Mouse (Mus musculus) brain, embryonic 14.5 days (tissue): ENCODE measurements around the gene Furin. TPM values are rescaled to one million over a fixed set of nuclear protein-coding genes. Genes with fewer than 3 reads are reported as not detected.

Experiments
- DNase-seq: peaks from one replicate; pipeline ENCODE4 v3.0.0-alpha.2; 2011; ENCODE audit warnings: low read depth
- CTCF ChIP-seq: fragments of 200-500 bp; IDR thresholded peaks from 2 replicates; pipeline ENCODE4 v1.5.1; 2012; ENCODE audit warnings: inconsistent platforms, mild to moderate bottlenecking, moderate library complexity, borderline replicate concordance; ENCODE audit not compliant: insufficient read depth, insufficient read length; ENCODE audit errors: extremely low read depth
- POLR2A ChIP-seq: fragments of 200-500 bp; IDR thresholded peaks from 2 replicates; pipeline ENCODE4 v1.6.1; 2012; ENCODE audit warnings: mild to moderate bottlenecking, inconsistent platforms, borderline replicate concordance; ENCODE audit not compliant: poor library complexity, insufficient read depth, insufficient read length, severe bottlenecking; ENCODE audit errors: extremely low read depth
- polyA plus RNA-seq: library from polyadenylated mRNA; depleted of rRNA; stranded (reverse); fragments of >200 nt; gene quantifications from 2 replicates; pipeline ENCODE4 v1.2.3, GENCODE M21; 2012

Gene Furin
- polyA plus RNA-seq, 1 experiment = 22.8 TPM

DNA sequence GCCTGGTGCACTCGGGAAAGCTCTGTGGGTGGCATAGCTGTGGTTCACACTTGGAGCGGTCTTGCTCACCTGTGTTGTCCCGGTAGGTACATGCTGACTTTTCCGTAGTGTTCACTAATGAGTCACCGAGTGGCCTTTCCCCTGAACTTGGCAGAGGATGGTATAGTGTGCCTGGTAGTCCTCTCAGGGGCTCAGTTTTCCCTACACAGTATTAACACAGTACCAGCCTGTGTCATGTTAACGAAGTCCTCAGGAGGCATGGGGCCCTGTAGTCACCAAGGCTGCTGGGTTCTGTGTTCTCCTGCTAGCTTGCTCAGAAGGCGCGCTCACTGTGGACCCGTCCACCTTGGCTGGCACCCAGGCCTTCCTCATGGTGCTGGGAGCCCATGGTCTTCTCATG is 5.1 kb upstream of the Furin start:
- no peak for DNase-seq

DNA sequence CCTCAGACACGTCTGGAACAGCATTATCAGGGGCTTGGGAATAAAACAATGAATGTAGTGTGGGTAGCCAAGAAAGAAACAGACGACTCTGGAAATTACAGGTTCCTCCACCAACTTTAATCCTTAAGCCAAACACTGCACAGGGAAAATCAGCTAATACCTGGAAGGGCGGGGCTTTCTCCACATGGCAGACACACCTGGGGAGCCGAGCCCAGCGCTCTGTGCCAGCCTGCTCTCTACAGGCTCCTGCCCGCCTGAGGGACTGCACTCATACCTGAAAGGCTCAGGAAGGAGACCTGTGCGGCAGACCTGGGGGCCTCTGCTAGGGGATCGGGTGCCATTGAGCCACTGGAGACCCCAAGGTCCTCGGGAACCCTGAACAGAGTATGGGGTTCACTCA is 2.5 kb upstream of the Furin start:
- TF ChIP-seq CTCF = no peak
- no peak for DNase-seq

More for the DNA sequence above, 5.1 kb upstream of the Furin start:
- TF ChIP-seq CTCF (no peak), POLR2A (no peak)

- TF ChIP-seq CTCF (no peak), POLR2A (no peak)
- no peak for DNase-seq
Observed at GRCm38 (mm10) chr7:80406186-80406585, 950 bp upstream of the Furin start.

DNA sequence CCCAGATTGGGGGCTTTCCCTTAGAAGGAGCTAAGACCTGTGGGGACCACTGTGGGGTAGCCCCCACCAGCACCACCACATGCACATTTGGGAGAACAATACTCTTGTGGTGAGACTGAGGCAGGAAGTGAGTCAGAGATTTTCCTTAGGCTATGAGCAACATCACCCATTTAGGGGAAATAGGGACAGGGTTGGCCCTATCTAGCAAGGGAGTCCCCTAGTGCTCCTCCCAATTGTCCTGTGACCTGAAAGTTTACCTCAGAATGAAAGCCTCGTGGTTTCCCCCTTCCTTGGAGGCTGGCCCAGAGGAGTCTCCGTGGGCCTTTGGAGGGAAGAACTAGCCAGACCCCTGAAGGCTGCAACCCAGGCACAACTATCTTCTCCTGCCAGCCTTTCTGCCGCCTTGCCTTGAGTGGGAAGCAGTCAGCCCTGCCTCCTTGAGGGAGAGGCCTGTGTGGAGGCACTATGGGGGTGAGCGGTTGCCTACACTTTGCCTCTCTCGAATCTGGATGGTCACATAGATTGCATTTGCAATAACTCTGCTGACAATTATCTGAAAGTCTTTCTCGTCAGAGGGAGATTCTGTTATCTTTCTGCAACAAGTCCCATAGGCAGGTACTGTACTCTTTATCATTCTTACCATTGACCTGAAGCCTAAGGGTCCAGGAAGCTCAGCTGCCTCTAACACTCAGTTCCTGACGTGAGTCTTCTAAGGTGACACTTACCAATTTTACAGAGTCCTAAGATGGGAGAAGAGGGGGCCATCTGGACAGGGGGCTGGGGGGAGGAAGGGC is 938 bp downstream of the Furin start:
- DNase-seq = no peak
- no peak for TF ChIP-seq POLR2A
- no peak for TF ChIP-seq CTCF

GRCm38 (mm10) chr7:80403551-80403950 is 1.7 kb downstream of the Furin start:
- peak; percentile 88 for DNase-seq
- TF ChIP-seq CTCF (no peak), POLR2A (no peak)

- TF ChIP-seq CTCF (no peak), POLR2A (no peak; the same call in none of the 2 replicates)
- peak; percentile 67 for DNase-seq
Observed at GRCm38 (mm10) chr7:80402651-80403321, 2.5 kb downstream of the Furin start.

- no peak for TF ChIP-seq POLR2A
- TF ChIP-seq CTCF = no peak
- peak; percentile 35 for DNase-seq
Observed at GRCm38 (mm10) chr7:80401860-80402641, 3.2 kb downstream of the Furin start.

GRCm38 (mm10) chr7:80401041-80401859 is 4.0 kb downstream of the Furin start:
- no peak for DNase-seq
- TF ChIP-seq POLR2A (no peak), CTCF (no peak)

GRCm38 (mm10) chr7:80400571-80400970 is 4.7 kb downstream of the Furin start:
- TF ChIP-seq CTCF = no peak
- no peak for TF ChIP-seq POLR2A
- no peak for DNase-seq

GRCm38 (mm10) chr7:80400099-80400498 is 5.1 kb downstream of the Furin start:
- no peak for TF ChIP-seq CTCF
- no peak for TF ChIP-seq POLR2A
- peak; percentile 38 for DNase-seq
